Mouse (Mus musculus): Measurements from ENCODE around the gene Rab36.
"Not testable (repeated sequence)": the region's sequence is repeated elsewhere in the genome, so short reads cannot be mapped to it uniquely, and the experiment has no call there.

Rab36 gene

DNA sequence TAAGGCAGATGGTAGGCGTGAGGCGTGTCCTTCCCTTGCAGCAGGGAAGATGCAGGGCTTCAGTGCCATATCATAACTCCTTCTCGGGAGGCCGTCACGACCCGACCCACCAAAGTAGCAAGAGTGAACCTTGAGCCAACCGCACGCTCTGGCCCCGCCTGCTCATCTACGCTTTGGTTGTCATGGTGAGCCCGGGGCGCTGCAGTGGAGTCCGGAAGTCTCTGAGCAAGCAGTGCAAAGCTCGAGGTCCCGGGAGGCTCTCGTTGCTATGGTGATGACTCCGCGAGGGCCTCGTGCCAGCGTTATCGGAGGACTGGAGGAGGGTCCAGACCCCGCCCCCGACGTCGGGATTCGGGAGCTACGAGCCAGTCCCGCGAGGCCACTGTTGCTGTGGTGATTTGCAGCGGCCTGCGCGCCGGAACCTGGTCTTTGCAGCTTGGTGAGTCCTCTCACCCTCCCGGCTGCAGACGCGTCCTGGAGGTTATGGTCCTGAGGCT is at the start of gene Rab36:
TSS of gene Rab36 (plus strand) at position 176 of the 497 bp plus-strand sequence.
- peak; percentile 73 to 82 for DNase-seq (ENCODE audit: low spot score in 2 of 2)

DNA sequence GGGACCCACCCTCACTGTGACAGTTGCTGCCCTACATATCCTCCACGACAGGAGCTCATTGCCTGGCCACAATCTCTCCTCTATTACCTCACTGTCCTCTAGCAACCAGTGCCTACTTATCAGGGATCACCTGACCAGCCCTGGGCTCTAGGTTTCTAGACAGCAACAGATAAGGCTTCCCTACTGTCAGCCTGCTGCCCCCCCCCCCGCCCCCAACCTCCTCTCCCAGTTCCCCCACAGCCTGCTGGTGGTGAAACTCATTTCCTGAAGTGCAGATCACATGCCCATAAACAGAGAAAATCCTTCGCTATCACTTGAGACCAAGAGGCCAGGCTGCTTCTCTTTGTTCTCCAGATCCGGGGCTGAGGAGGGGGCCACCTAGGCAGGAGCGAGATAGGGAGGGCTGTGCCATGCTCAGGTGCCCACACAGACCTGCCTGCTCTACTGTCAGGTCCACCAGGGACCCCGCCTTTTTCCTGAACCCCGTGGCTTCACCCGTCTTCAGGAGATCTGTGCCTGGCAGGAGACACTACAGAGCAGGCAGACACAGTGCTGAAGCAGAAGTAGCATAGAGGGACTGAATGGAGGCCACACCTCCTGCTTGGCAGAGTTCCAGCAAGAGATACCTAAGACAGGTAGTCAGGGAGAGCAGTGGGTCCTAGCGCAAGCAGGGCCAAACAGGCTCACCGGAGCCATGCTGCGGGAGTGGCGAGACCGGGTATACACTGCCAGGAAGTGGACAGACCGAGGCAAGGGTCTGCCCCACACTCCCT is 49.0 kb upstream of the Rab36 start:
- DNase-seq (ENCODE audit: low spot score in 2 of 2) = peak in 1 of 2 experiments; percentile 14

DNA sequence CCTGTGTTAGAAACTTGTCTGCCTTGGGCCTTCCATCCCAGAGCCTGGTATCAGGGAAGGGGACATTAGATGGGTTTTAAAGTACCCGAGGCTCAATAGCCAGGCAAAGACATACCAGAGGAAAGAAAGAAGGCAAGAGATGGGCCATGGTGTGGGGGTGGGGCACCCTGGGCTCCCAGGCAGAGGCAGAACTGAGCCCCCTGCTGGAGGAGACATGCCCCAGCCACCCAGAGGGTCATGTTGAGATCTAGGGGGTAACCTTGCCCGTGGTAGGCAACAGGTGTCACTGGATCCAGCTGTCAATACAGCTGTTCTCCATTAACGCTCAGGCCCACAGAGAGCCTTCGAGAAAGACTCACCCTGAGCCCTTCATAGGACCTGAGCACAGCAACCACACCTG is 47.0 kb upstream of the Rab36 start:
- no peak for DNase-seq (ENCODE audit: low spot score in 2 of 2)

DNA sequence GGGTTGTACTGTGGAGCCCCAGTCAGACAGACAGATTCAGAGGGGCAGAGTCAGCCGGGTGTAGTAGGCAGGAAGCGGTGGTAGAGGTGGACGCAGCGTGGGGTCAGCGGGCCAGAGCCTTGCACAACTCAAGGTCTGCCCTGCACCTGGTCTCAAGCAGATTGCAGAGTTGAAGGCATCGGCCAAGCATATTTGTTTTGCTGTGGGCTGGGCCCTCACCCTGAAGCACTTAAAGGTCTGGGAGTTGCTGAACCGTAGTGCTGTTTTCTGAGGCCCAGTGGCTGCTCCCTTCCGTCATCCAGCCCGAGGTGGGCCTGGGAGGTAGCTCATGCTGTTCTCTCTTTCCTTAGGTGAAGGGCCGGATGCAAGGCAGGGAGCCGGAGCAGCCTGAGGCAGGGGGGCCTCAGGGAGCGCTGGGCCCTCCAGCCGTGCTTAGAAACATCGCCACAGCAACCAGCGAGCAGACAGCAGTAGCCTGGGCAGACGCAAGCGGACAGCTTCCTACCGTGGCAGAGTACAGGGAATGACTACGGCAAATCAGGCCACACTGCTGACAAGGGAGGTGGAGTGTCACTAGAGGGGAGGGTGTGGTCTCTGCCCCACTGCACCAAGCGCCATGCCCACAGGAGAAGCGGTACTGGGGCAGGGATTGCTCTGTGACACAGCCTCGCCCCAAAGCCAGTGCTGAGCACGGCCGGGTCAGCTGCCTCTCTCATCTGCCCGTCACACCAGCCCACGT is 46.1 kb upstream of the Rab36 start:
- no peak for DNase-seq (ENCODE audit: low spot score in 2 of 2)

DNA sequence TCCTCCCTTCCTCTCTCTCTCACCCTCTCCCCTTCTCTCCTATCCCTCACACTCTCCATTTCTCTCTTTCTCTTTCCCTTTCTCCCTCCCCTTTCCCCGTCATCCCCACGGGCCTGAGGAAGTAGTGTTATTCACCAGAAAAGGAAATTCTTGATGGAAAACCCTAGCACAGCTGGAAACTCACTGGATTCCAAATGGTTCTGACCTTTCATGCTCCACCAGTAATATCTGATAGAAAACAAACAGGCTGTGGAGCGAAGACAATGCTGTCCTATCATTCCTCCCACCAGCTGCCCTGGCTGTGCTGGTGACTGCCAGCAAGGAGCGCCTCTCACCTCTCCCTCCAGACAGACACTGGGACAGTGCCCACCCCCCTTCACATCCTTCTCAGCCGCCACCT is 42.0 kb upstream of the Rab36 start:
- DNase-seq (ENCODE audit: low spot score in 2 of 2) = no peak

DNA sequence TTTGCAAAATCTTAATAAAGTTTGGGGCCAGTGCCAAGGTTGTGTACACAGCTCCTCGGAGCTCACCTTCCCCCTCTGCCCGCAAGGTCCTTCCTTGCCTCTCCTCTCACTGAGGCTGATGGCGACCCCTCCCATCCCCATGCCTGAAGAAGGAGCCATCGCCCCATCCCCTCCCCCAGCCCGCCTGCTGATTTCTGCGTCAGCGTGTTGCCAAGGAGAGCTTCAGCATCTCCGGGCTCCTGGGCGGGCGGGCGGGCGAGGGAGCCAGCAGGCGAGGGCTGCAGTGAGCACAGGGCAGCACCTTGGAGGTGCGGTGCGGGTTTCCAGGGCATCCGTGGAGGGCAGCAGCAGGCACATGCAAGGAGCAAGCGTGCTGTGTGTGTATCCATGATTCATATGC is 41.5 kb upstream of the Rab36 start:
- no peak for DNase-seq (ENCODE audit: low spot score in 2 of 2)

DNA sequence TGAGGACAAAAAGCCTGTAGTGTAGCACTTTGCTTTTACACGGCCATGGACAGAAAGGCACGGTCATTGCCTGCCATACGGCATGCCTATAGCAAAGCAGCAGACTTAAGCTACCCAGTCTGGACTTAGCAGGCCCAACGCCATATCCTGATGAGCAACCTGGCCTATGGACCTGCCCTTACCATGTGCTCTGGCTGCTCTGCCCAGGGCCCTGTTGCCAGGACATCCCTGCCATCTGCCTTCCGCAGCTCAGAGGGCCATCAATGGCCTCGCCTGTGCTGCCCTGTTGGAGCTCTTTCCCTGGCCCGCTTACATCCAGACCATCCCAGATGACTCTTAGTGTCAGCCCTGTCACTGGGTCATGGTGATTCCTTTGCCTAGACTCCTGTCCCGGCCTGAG is 35.5 kb upstream of the Rab36 start:
- no peak for DNase-seq (ENCODE audit: low spot score in 2 of 2)

DNA sequence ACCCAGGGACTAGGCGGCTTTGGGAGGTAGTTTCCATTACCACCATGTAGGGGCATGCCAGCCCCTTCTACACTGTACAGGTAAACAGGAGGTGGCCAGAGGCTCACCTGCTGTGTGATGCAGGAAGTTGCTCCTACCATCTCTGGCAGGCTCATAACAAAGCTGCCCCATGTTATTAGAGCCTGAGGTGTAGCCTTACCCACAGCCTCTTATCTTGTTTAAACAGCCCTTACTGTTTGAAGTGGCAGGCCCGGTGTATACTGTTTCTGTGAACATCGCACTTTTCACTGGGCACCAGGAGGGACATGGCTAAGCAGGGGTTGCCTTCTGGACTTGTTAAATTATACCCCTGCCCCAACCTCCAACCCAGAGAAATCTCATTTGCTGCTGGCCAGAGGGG is 32.8 kb upstream of the Rab36 start:
- no peak for DNase-seq (ENCODE audit: low spot score in 2 of 2)

DNA sequence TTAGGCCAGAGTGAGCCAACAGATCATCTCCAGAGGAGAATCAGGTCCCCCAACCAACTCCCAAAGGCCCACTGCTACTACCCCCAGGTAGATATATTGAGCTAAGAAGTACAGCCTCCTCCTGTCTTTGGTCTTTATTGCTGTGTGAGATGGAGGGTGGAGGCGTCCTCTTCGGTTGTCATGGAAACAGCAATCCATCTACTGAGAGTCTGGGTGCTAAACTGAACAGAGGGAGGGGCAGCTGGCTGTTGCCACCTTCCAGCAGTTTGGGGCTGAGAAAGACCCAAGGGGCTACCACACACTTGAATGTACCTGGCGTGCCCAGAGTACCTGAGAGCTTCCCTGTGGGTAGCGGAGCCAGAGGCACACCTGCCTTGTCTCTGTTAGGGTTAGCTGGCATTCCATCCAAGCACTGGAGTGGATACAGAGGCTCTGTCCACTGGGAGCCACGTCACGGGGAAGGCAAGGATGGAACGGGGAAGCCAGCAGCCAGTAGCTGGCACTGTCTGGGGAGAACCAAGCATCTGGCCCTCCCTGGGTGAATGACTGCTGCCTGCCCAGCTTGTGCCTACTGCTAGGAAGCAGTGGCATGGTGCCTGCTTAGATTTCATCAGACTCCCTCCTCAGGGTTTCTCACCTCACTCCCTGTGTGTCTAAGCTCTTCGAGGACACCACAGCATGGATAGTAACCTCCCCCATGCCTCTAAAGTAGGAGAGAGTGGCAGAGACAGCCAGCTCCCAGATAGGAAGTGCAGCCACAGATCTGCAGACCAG is 29.8 kb upstream of the Rab36 start:
- DNase-seq (ENCODE audit: low spot score in 2 of 2) = no peak

DNA sequence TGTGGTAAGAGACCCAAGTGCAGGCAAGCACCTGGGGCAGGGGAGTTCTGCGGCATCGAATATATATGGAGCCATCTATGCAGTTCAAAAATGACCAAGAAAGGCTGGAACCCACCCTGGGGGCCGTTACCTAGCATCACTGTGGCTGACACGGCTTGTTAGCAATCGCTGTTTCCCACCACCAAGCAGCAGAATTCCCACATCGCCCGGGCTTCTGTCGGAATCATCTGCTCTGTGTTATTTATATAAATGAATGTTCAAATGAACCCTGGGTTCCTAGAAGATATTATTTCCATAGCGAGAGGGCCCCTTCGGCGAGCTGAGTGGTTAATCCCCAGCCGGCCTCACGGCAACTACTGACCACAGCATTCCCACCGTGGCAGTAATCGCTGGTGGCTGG is 26.2 kb upstream of the Rab36 start:
- DNase-seq (ENCODE audit: low spot score in 2 of 2) = no peak

DNA sequence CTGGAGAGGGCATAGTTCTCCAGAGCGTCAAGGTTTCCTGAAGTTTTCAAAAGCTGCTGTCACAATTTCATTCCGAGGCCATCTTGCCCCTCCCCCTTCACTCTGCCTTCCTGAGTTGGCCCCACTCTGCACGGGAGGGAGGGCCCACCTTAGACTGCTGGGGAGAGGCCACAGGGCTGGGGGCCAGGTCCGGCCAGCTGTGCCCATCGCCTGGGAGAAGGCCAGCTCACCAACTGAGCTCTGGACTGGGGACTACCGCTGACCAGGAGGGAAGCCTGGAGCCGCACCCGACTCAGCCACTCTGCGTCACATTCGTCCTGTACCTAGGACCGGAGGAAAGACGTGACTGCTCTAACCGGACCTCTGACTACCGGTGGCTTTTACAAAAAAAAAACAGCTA is 21.4 kb upstream of the Rab36 start:
- no peak for DNase-seq (ENCODE audit: low spot score in 2 of 2)

DNA sequence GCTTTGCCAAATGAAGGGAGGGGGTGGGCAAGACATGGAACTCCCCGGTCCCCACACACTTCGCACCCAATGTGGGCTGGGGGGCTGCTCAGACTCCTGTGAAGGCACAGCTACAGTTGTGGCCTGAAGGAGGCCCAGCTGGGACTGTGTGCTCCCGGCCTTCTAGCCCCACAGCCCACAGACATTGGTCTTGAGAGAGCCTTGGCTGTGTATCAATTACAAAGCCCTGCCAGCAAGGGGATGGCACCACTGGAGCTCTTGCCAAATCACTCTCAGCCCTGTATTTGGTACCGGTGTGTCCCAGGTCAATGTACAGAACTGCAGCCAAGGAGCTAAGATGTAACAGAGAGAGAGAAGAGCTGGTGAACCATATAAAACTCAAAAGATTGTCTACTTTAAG is 20.4 kb upstream of the Rab36 start:
- DNase-seq (ENCODE audit: low spot score in 2 of 2) = no peak

DNA sequence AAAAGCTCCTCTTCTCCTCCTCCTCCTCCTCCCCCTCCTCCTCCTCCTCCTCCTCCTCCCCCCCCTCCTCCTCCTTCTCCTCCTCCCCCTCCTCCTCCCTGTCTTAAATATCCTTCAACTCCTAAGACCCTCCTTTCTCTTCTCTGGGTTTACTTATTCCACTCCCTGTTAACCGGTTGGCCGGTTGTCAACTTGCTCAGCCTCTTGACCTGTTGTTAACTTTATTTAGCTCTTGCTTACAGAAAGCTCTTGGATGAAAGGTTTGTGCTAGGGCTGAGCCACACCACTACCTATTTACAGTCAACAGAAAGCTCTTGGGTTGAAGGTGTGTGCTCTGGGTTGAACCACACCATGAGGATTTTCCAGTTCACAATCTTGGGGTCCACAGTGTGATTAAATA is 16.6 kb upstream of the Rab36 start:
- no peak for DNase-seq (ENCODE audit: low spot score in 2 of 2)

DNA sequence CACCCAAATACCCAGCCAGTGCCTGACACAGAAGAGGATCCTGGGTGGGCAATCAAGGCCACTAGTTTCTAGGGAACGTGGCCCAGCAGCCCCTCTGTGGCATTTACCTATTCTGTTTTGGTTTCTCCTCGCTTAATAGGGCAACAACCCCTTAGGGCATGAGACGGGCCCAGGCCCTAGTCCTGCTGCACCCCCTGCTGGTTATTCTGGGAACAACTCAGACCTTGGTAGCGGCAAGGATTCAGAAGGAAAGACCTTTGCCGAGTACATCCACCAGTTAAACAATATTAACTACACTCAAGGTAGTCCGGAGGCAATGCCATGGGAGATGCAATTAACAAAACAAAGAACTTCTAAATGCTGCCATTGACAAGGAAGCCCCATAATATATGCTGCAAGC is 15.7 kb upstream of the Rab36 start:
- DNase-seq (ENCODE audit: low spot score in 2 of 2) = peak; percentile 42 to 65

DNA sequence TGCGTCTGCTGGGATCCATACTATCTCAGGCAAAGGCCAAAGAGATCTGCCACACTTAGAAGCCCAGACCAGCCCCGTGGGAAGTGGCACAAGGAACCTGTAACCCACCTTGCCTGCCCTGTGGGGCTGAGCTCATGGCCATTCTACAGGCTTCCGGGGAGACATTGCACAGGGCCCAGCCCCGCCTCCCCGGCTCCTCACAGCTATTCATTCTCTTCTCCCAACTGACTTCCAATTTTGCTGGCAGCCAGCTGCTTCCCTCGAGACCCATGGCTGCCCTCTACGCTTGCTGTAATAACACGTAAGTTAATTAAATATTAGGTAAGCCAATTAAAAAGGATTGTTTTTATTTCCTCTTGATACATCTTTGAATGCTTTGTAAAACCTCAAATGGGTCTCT is 10.4 kb upstream of the Rab36 start:
- DNase-seq (ENCODE audit: low spot score in 2 of 2) = no peak

DNA sequence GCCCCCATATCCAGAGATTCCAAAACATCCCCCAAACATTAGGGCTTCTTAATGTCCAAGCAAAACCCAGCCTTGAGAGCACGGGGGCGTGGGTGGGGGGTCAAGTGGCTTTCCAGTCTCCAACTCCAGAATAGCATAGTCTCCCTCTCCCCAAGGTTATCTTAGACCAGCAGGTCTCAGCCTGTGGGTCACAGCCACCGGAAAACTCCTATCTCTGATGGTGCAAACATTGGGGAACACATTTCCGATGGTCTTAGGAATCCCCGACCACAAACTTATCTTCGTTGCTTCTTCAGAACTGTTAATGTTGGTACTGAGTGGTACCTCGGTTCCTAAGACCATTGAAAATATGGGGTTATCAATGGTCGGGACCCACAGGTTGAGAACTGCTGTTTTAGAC is 8.1 kb upstream of the Rab36 start:
- no peak for DNase-seq (ENCODE audit: low spot score in 2 of 2)

DNA sequence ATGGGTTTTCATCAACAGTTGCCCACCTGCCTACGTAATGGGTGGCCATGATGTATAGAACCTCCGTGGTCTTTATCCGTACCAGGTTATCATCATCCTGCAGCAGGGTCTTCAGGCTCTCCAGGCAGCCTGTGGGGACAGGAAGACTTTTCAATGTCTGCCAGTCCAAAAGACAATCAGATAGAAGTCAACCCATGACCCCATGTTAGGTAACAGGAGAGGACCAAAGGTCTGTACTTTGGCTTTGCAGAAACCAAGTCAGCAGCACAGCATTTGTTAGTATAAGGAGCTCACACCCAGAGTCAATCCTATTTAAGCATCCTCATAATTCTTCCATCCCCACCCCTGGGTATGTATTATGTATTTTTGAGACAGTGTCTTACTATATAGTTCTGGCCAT is 7.2 kb upstream of the Rab36 start:
- DNase-seq (ENCODE audit: low spot score in 2 of 2) = no peak

DNA sequence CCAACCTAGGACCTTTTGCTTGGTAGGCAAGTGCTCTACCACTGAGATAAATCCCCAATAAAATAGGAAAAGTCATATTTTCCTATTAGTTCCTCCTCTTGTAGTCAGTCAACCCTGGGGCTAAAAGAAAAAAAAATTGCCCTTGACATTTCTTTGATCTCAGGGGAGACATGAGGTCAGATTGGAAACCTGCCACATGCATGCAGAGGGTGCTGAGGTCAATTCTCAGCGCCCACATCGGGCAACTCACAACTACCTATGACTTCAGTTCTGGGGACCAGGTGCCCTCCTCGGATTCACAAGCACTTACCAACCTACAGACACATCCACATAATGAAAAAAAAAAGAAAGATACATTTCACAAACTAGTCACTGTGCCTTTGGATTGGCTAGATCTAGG is 6.6 kb upstream of the Rab36 start:
- no peak for DNase-seq (ENCODE audit: low spot score in 2 of 2)

DNA sequence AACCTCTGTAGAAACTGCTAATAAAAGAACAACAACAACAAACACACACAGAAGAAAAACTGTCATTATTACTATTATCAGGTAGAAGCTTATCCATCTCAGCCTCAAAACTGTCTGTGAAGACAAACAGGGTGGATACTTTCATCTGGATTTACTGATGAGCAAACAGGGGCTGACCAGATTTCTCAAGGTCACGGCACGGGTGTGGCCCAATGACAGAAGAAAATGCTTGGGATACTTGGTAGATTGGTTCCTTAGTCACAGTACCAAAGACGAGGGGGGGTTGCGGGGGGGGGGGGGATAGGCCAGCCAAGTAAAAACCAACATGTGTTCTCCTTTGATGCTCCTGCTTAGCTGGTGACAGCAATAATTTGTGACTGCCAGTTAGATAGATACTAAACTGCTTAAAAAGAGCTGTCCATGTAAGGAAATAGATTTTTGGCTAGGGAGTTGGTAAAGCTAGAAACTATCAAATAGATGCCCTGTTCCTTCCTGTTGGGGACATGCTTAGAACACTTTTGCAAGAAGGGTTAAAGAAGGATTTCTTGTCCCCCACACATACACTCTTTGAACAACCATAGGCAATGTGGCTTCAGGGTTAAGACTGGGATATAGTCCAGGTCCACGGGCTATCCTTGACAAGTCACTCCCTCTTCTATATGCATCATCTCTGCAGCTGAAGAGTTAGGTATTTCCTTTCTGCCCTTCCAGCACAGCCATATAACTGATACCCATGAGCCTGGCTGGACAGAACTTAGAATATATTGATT is 5.3 kb upstream of the Rab36 start:
- no peak for DNase-seq (ENCODE audit: low spot score in 2 of 2)

DNA sequence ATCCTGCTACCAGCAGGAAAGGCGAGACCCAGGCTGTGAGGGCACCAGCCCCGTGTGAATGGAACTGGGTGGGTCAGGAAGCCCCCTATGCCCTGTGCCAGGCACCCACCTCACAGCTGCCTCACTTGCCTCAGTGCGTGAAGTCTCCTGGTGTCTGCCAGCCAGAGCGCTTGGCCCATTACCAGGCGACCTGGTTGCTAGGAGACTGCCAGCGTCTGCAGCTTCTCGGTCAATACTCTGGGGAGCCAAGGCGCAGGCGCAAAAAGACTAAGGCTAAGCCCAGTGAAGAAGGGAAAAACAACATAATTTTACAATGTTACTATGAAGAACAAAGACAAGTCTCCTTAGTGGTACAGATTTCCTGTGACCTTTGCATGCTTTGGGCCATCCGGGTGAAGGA is 4.5 kb upstream of the Rab36 start, which contains the start of gene Rsph14:
TSS of gene Rsph14 (minus strand) at position 192 of the 400 bp plus-strand sequence.
- DNase-seq (ENCODE audit: low spot score in 2 of 2) = peak in 1 of 2 experiments; percentile 27

DNA sequence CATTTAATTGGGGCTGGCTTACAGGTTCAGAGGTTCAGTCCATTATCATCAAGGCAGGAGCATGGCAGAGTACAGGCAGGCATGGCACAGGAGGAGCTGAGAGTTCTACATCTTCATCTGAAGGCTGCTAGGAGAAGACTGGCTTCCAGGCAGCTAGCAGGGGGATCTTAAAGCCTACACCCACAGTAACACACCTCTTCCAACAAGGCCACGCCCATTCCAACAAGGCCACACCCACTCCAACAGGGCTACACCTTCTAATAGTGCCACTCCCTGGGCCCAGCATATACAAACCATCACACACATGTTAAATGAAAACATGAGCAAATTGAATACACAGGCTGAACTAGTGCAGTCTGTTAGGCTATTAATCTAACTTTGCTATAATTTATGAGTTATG is 5.2 kb downstream of the Rab36 start:
- DNase-seq (ENCODE audit: low spot score in 2 of 2) = not testable (repeated sequence)

DNA sequence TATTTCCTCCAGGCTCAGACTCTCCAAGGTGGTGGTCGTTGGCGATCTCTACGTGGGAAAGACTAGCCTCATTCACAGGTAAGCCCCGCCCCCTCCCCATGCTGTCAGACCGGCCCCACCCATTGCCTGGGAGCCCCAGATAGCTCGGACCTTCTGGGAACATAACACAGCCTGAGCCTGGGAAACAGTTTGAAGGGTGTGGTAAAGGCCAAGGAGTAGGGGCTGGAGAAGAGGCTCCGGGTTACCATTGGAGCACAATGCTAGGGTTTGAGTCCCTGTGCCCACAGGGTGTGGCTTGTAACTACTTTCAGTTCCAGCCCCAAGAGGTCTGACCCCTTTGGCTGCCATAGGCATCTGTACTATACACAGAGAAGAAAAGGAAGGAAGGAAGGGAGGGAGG is 7.6 kb downstream of the Rab36 start:
- no peak for DNase-seq (ENCODE audit: low spot score in 2 of 2)

Measured in urinary bladder, adult 18-20 months (tissue).